Mouse (Mus musculus) cerebellum, adult 11-12 months (tissue): Measurements from ENCODE around the gene Irf2bp2.

ENCODE experiments used
- DNase-seq: peaks from one replicate; pipeline ENCODE4 v3.0.0; 2022

Gene Irf2bp2

DNA sequence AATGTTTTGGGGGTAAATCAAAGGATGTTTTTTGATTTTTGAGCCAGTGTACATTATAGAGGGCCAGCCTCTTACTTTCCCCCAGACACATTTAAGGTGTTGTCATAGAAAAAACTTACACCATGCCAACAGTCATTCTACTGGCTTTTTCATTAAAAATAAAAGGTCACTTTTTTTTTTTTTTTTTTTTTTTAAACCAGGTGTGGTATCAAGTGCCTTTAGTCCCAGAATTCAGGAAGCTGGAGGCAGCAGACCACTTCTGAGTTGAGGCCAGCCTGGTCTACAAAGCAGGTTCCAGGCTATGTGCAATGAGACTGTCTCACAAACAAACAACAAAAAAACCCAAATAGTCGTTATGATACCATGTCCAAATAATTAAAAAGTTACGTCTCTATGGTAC is 7.7 kb downstream of the Irf2bp2 start:
- DNase-seq = no peak

DNA sequence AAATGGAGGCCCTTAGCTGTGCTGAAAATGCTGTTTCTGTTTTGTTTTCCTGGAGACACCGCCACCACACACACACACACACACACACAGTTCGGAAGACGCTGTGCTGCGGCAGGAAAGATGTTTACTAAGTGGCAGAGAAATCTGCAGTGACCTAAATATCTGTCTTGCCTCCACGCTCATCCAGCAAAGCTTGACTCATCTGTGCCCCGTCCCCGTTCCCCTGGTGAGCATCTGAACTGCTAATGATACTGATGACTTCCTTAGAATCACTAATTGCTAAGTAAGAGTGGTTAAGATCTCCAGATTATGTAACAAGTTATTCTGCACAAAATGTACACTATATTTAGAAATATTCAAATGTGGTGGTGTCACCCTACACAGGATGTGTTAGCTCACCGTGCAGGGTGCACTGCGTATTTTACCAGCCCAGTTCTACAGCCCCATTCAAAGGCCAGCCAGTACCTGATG is 8.2 kb downstream of the Irf2bp2 start:
- DNase-seq = no peak

- no peak for DNase-seq
These were observed 8.9 kb downstream of the Irf2bp2 start for GRCm38 (mm10) chr8:126584844-126585231.

DNA sequence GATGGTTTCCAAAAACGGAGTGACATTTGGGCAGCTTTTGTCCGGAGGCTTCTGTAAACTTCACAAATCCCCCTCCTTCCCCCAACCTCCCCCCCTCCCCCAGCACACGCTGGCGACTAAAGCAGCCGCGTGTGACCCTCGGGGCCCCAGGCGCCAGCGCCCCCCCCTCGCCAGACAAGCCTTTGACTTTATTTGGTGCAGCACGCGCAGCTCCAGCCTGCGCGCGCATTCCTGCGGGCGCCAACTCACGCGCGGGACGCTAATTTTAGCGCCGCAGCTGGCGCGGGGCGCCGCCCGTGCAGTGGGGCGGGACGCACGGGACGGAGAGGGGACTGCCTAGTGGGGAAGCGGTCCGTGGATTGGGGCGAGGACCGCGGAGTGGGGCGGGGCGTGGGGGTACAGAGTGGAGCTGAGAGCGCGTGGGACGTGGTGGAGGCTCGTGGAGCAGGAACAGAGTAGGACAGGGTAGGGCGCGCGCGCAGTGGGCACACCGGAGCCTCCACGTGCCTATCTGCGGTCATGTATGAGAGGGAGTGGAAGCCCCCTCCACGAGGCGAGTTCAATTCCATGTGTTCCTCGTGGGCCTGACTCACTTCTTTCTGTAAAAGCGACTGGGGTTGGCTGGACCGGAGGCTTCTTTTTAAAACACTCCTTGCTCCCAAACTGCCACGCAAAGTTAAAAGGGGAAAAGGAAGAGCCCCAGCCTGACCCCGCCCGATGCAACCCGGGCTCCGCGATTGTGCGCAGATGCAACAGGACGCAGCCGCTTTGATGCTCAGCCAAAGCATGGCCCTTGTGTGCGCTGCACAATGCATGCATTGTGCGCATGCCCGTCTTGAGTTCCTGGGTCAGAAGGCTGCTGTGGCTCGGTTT is 9.6 kb downstream of the Irf2bp2 start:
- peak; percentile 79 for DNase-seq

DNA sequence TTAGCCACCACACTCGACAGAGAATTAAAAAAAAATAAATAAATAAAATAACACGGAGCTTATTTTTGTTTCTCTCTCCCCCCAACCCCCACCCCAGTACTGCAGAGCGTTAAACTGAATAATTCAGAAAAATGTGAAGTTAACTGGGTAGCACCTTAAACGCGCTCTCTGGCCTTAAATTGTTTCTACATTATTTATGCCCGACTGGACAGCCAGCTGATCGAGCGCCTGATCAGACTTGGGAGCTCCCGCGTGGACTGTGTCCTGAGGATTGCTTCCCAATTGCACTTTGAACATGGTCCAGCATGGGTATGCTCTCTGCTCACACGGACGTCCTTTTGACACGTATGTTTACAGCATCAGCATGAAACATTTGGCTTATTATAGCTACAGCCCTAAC is 10.3 kb downstream of the Irf2bp2 start:
- peak; percentile 55 for DNase-seq

DNA sequence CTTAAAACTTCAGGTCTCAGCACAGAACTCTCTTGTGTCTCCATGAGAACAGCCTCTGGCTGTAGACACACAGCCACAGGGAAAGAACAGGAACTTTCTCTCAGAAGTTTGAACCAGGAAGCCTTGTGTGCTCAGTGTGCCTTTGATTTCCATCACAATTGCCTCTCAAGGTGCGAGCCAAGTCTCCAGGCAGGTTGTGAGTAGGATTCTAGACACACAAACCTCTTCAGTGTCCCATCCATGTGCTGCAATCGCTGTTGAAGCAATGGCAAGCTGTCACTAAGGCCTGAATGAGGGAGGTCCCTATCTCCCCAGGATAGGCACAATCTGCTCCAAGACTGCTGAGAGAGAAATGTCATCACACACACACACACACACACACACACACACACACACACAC is 10.8 kb downstream of the Irf2bp2 start:
- DNase-seq = peak; percentile 26

DNA sequence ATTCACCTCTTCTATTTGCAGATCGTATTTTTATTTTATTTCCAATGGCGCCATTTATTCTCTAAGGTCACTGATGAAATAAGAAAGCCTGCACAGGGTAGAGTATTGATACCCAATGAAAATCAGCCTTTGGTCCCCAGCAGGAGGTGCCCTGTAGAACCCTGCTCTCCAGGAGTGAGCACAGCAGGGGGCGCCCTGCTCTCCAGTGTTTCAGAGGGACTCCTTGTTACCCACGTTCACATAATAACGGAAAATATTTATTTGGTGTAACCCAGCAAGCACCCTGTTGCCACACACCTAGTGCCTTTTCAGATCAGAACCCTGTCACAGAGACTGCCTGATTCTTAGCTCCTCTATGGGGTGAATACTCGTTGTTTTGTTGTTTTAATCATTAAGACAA is 11.3 kb downstream of the Irf2bp2 start:
- peak; percentile 53 for DNase-seq

GRCm38 (mm10) chr8:126581662-126582061 is 12.1 kb downstream of the Irf2bp2 start:
- DNase-seq = no peak

DNA sequence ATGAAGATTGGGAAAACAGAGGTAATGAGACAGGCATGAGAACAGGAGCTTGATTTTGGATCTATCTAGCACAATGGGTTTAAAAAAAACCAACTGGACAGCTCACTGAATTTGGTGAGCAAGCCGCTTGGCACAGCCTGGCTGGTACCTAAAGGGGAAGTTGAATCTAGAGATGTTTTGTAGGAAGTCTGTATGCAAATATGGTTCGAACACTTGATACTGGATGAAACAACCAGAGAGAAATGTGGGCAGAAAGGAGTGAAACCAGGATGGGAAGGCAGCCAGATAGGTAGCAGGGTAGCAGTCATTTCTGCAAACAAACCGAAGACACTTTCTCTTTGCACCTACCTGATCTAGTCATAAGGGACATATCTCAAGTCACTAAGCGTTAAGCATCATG is 13.0 kb downstream of the Irf2bp2 start:
- DNase-seq = no peak

GRCm38 (mm10) chr8:126580086-126580485 is 13.7 kb downstream of the Irf2bp2 start:
- DNase-seq = no peak

DNA sequence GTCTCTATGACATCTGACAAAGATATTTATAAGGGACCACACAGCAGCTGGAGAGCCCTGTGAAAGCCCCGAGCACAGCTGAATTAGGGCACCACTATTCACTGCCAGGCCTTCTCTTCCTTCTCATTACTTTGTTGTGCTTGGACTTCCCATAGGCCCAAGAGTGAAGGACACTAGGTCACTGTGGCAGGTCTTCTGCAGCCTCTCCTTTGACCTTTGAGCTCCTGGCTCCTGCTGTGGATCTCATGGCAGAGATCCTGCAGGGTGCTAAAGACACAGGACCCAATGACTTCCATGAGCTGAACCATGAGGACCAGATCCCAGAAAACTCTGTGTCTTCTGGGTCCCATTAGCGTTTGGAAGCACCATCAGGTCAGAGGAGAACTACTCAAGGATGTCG is 15.1 kb downstream of the Irf2bp2 start:
- DNase-seq = no peak

DNA sequence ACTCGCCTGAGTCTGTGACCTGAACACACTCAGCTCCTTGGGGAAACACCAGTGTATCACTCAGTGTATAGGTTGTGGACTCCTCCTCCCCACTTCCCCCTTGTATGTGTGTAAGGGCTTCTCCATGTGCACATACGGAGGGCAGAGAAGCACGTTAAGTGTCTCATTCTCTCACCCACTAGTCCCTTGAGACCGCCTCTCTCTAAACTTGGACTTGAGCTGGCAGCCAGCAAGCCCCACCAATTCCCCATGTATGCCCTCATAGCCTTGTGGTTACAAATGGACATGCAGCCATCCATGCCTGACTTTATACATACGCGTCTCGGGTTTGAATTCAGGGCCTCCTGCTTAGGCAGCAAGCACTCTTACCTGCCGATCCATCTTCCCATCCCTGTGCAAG is 16.9 kb downstream of the Irf2bp2 start:
- no peak for DNase-seq

GRCm38 (mm10) chr8:126576086-126576485 is 17.7 kb downstream of the Irf2bp2 start:
- no peak for DNase-seq

DNA sequence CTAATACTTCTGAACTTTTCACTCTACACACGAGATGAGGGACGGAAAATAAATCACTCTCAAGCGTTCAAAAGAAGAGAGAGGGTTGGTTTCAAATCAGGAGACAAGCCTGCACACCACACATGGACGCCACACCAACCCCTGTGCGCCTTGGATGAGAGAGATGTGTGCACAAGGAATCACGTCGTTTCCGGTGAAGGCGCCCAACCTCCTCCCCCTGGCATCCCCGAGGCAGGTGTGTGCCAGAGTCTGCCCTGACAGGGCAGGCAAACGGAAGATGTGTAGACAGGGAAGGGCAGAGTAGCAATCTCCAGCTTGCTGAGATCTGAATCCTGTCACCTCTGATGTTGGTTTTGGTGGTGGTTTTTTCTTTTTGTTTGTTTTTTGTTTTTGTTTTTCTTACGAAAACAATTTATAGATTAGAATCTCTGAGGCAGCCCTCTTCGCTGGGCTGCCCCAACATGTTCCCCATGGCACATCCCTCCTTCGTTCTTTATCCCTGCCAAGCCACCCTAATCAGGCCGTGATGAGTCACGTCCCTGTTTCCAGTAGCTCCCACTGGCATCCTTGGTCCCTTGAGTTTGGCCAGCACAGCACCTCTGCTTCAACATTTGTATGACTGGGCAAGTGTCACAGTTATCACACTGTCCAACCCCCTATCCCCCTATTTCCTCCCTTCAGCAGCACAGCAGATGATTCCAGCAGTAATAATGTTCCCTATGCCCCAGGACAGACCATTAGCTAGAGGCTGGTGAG is 18.7 kb downstream of the Irf2bp2 start:
- no peak for DNase-seq

GRCm38 (mm10) chr8:126573878-126574277 is 19.9 kb downstream of the Irf2bp2 start:
- DNase-seq = no peak

DNA sequence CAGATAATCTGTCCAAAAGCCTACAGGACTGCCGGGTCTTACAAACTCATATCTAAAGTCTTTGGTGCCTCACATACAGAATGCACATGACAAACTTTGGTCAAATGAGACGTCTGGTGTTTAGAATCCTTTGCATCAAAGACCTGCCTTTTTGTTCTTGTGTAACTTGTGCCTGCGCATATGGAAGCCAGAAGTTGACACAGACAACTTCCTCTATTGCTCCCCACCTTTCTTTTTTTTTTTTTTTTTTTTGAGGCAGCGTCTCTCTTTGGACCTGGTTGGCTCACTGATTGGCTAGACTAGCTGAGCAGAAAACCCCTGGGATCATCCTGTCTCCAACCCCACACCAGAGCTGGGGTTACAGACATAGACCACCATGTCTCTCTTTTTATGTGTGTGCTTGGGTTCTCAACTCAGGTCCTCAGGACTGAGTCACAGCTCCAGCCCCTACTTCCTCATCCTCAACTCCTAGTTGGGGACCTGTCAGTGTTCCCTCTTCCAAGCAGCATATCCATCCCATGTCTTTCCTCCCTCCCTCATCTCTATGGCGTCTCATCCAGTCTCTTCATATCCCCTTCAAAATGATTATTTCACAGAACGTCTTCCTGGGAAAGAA is 20.6 kb downstream of the Irf2bp2 start:
- DNase-seq = no peak

DNA sequence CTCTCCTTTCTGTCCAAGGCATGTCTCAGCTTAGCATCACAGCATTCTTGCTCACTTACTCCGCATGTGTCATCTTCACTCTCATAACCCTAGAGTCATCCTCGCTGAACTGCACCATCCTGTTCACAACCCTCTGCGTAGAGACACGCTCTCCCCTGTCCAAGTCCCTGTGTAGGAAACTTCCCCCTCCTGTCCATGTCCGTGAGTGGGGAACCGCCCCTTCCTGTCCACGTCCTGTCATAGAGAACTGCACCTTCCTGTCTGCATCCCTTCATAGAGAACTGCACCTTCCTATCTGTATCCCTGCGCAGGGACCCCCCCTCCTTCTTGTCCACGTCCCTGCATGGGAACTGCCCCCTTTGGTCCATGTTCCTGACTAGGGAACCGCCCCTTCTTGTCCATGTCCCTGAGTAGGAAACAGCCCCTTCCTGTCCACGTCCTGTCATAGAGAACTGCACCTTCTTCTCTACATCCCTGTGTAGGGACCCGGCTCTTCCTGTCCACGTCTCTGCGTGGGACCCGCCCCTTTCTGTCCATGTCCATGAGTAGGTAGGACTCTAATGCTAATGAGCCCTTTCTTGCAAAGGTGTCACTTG is 22.6 kb downstream of the Irf2bp2 start:
- no peak for DNase-seq

GRCm38 (mm10) chr8:126570521-126571040 is 23.2 kb downstream of the Irf2bp2 start:
- no peak for DNase-seq

DNA sequence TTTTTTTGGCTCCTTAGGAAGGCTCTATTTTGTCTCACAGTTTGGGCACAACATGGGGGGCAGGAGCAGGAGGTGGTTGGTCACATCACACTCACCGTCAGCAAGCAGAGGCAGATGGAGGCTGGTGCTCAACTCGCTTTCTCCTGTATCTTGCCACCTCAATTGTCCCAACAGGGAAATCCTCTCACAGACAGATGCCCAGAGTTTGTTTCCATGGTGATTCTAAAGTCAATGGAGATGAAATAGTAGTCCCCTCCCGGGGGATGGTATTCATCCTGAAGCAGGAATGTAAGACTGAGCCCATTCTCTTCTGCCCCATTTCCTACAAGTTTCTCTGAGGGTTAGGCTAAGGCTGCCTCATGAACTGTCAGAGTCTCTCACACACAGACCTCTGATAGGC is 23.7 kb downstream of the Irf2bp2 start:
- DNase-seq = no peak

GRCm38 (mm10) chr8:126569638-126570037 is 24.1 kb downstream of the Irf2bp2 start:
- DNase-seq = no peak

GRCm38 (mm10) chr8:126567674-126568073 is 26.1 kb downstream of the Irf2bp2 start:
- no peak for DNase-seq

DNA sequence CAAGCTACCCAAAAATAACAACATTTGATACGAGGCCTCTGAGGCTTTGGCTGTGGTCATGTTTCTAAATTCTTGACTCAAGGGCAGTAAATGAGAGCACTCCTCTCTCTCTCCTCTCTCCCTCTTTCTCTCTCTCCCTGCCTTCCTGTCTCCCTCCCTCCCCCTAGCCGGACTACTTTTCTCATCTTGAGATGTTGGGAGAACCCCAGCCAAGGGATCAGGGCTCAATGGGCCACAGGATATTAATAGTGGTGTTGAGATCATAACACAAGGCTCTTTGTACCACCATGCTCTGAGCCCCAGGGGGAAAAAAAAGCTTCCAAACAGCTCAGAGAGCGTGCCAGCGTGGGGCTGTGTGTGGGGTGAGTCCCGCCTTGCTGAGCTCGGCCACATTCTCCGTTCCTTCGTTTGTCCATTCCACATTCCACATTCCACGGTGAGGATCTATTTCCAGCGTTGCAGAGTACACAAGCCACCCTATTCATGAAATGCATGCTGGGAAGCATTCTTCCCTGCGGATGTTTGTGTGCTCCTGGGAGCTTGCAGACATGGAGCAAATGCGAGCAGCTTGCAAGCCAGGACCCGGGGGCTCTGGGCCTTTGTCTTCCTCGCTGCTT is 27.2 kb downstream of the Irf2bp2 start:
- peak; percentile 33 for DNase-seq
